Mouse (Mus musculus): ENCODE results near the gene Cwh43.
A peak's percentile ranks its signal among the peaks of the same experiment; 100 is the strongest.

Cwh43 gene

GRCm38 (mm10) chr5:73405981-73406722 is at the start of gene Cwh43:
TSS of gene Cwh43 (plus strand) at chr5:73406075.
- peak; percentile 70 for ATAC-seq (ENCODE audit: low TSS enrichment)

GRCm38 (mm10) chr5:73359134-73359751 is 46.6 kb upstream of the Cwh43 start:
- peak; percentile 22 for ATAC-seq (ENCODE audit: low TSS enrichment)

GRCm38 (mm10) chr5:73359752-73360141 is 46.1 kb upstream of the Cwh43 start:
- peak; percentile 87 for ATAC-seq (ENCODE audit: low TSS enrichment)

- ATAC-seq (ENCODE audit: low TSS enrichment), result no peak
Measured at GRCm38 (mm10) chr5:73360240-73360639, 45.6 kb upstream of the Cwh43 start.

DNA sequence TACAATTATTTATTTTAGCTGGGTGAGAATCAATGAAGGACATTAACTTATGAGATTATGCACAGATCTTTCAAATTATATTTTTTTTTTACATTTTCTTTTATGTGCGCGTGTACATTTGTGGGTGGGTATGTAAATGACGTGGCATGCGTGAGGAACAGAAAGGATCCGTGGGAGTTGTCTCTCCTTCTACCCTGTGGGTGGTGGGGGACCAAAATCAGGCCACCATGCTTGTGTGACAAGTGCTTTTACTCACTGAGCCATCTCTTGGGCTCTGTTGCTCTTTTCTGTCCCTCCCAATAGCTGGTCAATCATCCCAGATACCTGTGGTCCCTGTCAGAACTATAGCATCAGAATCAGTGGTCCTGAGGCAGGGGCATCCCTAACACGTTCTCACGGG is 43.5 kb upstream of the Cwh43 start:
- peak; percentile 57 for ATAC-seq (ENCODE audit: low TSS enrichment)

DNA sequence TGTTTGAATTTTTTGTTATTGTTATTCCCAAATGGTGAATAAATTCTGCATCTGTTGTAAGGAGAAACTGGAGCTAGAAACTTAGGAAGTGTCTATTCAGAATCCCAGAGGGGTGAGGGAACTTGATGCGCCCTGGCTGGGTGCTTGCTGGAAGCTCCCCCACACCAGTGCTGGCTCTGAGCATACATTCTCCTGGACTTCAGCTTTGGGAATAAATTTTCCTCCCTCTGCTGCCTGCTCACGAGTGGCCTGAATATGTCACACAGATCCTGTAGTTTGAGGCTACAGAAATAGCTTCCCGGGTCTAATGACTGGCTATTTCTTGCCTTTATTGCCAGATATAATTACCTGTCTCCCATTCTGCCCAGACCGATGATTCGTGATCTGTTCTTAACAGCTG is 43.1 kb upstream of the Cwh43 start:
- ATAC-seq (ENCODE audit: low TSS enrichment), result peak; percentile 15

DNA sequence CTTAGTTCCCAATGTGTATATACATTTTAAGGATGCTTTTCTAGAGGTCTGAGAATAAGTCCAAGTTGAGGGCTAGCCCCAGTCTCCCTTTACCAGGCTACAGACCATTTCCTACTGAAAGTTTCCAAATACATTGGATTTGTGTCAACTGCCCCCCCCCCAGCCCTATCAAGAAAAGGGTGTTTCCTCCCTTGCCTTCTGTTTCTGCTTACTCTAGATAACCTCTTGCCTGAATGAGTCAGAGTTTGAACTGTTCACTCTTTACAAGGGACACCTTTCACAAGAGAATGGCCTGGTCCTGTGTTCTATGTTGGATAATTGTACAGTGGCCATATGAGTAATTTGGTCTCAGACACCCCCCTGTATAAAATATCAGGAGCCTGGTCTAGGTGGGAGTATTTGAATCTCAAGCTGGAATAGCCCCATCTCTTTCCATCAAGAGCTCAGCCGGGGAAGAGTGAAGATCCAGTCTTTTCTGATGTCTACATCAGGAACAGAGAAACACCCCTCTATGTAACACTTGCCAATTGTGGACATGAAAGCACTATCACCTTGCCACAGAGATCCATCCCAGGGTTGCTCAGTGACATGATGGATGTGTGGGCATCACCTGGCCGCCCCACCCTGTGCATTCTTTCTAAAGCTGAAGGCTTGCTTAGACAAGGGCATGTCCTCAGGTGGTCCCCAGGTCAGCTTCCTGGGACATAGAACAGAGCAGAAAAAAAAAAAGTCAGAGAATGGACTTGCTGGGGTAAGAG is 41.6 kb upstream of the Cwh43 start:
- no peak for ATAC-seq (ENCODE audit: low TSS enrichment)

DNA sequence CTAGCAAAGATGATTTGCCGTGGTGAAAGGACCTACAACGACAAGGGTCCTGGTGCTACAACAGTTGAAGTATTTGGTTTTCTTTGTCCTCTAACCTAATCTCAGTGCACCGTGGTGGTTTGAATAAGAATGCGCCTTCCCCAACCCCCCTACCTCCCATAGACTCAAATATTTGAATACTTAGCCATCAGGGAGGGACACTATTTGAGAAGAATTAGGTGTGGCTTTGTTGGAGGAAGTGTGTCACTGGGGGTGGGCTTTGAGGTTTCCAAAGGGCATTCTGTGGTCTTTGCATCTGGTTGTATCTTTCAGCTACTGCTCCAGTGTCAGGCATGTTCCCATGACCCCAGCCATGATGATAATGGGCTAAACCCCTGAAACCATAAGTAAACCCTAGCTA is 38.0 kb upstream of the Cwh43 start:
- ATAC-seq (ENCODE audit: low TSS enrichment), result no peak

DNA sequence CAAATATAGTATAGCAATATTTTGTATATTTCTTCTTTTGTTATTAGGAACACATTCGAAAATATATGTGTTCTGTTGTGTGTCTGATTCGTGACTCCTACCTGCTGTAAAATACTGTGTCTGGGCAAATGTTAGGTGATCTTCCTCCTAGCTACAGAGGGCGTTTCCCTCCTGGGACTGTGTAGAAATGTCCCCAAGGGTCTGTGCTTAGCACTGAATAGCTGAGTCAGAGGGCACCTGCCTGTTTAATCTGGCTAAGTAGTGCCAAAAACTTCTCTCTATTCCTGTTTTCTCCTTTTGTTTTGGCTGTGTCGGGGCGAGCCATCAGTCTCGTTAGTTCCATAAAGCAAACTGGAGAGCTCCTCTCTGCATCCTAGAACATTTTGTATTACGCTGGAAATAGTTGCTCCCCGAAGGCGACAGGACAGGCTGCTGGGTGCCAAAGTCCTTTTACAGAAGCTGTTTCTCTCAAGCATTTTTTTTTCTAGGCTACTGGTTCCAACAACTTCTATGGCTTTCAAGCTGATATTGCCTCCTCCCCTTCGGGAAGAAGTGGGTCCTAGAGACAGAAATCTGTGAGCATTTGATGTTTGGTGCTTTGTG is 36.9 kb upstream of the Cwh43 start:
- peak; percentile 72 for ATAC-seq (ENCODE audit: low TSS enrichment)

DNA sequence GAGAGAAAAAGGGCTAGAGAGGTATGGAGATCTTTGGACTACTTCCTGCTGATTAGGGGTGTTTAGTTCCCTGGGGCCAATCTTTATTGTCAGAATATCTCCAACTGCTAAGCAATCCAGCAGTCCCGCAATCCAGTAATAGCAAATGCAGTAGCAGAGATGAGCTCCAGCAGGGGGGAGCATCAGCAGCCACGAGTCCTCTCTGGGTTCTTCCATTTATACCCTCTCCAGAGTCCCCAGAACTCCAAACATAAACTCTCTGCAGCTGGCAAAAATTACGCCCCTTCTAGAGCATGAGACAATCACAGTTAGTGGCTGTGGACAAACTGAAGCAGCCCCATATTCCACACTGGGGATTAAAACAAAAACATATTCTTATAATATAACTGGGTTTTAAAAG is 36.1 kb upstream of the Cwh43 start:
- peak; percentile 45 for ATAC-seq (ENCODE audit: low TSS enrichment)

GRCm38 (mm10) chr5:73372601-73373000 is 33.3 kb upstream of the Cwh43 start:
- no peak for ATAC-seq (ENCODE audit: low TSS enrichment)

DNA sequence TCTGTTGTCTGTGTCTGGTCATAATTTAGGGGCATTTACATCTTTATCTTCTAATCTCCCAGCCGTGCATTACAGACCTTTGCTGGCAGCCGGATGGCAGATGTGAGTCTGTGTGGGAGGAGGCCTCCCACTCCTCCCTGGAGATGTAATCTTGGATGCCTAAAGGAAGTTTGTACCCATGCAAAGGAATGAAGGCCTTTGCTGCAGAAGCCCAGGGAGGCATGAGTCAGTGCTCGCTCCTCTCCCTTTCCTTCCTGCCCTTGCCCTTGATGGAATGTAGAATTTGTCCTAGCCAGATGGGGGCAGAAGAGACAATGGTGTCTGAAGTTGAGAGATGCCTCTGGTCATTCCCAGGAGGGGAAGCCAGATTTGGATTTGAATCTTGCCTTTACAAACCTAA is 32.7 kb upstream of the Cwh43 start:
- ATAC-seq (ENCODE audit: low TSS enrichment), result peak; percentile 18; the same call in 1 of the 2 replicates

DNA sequence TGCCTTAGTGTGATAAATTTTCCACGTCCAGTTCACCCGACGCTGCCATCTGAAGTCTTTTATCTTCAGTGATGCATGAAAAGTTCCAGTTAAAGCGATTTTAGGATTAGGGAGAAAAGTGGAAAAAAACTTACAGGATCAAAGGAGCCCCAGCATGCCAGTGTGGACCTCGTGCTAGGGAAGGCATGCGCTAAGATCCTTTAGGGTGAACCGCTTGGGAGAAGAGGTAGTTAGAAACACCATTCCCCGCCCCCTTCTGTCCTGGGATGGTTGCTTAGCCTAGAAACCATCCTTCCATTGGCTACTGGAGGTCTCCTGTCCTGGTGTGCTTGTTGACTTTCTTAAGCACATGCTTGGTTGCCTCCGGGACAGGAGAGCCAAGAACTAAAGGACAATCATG is 29.8 kb upstream of the Cwh43 start:
- ATAC-seq (ENCODE audit: low TSS enrichment), result no peak

DNA sequence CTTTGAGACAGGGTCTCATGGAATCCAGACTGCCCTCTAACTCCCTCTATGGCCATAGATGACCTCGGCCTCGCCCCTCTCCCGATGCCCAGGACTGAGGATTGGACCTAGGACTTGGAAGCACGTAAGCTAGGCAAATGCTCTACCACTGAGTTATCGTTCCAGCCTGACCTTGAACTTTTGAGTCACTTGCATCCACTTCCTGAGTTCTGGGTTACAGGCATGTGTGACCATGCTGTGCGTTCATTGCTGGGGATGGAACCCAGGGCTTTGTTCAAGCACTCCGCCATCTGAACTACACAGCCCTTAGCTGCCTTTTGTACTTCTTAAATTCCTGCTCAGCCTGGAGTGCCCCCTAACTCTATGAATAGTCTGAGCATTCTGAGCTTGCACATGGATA is 29.4 kb upstream of the Cwh43 start:
- ATAC-seq (ENCODE audit: low TSS enrichment), result no peak

DNA sequence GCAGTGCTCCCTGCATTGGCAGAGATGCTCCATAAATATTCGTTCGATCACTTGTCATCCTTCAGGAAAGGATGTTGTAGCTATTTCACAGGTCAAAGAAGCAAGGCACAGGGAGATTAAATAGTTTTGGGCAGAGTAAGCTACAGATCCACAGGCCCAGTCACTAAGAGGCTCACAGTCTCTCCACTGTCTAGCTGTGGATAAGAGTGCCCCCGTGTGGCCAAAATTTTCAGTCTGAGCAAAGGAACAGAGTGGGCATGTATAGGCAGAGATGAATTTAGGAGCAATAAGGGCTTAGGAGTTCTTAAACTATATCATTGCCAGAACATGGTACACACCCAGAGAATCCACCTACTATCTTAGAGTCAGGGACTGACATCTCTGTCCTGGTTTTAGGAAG is 26.0 kb upstream of the Cwh43 start:
- peak; percentile 80 for ATAC-seq (ENCODE audit: low TSS enrichment)

- ATAC-seq (ENCODE audit: low TSS enrichment), result peak; percentile 36
Measured at GRCm38 (mm10) chr5:73380829-73381228, 25.0 kb upstream of the Cwh43 start.

DNA sequence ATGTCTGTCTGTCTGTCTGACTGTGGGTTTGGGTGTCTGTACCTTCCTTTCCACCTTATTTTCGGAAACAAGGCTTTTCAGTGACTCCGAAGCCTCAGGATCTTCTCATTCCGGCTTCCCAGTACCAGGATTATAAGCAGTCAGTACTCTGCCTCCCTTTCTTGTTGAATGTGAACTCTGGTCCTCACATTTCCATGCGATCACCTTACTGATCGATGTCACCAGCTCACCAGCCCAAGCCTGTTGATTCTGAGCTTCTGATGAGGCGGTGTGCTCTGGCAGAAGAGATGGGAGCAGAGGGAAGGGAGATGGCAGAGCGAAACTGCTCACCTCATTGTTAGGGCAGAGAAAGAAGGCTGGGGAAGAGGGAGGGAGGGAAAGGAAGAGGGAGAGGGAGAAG is 24.4 kb upstream of the Cwh43 start:
- ATAC-seq (ENCODE audit: low TSS enrichment), result no peak

DNA sequence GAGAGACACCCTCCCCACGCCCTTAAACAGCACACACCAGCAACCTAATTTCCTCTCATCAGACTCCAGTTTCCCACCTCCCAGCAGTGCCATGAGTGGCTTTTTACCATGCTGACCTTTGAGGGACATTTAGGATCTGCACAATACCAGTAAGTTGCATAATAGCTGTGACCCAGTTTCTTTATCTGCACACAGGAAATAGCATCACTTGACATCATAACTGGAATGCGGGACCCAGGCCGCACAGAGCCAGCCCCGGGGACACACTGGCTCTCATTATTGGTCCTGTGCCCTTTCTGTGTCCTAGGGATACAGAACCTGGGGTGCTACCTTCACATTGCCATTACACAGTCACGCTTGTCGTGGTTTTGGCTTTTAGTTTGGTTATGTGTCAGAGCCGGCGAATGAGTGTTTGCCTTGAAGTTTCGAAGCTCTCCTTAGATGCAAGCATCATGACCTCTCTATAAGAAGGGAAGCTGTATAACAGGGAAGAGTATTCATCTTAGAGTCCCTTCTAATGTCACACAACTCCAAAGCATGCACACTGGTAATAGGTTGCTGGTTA is 23.8 kb upstream of the Cwh43 start:
- ATAC-seq (ENCODE audit: low TSS enrichment), result no peak

DNA sequence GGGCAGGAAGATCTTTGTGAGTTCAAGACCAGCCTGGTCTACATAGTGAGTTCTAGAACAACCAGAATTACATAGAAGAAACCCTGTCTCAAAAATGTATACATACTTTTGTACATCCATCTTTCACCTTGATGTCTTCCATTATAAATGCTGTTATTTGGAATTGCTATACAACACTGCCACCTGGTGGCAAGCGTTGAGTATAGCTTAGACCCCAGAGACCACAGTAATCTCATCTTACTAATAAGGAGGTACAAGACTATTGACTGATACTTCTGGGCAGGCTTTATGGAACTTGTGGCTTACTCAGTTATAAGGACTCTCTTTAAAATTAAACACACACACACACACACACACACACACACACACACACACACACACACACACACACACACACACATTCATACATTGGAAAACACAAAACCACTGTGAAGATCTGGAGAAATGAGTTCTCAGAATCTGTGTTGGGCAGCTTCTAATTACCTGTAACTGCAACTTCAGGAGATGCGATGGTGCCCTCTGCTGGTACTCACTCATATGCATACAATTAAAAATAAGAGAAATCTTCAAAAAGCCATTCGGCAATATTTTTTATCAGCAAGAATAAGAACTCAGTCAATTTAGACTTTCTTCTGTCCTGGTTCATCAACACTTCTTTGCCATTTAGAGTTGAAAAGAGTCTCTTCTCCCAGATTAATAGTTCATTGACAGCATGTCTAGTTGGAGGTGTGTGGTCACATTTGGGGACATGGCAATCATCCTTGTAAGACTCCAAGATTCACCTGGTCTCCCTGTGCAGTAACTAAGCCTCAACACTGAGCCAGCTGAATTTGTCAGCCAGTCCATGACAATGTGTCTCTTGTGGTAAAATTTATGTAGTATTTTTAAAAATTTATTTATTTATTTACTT is 22.9 kb upstream of the Cwh43 start:
- ATAC-seq (ENCODE audit: low TSS enrichment), result no peak

GRCm38 (mm10) chr5:73383647-73383970 is 22.3 kb upstream of the Cwh43 start:
- ATAC-seq (ENCODE audit: low TSS enrichment), result no peak

DNA sequence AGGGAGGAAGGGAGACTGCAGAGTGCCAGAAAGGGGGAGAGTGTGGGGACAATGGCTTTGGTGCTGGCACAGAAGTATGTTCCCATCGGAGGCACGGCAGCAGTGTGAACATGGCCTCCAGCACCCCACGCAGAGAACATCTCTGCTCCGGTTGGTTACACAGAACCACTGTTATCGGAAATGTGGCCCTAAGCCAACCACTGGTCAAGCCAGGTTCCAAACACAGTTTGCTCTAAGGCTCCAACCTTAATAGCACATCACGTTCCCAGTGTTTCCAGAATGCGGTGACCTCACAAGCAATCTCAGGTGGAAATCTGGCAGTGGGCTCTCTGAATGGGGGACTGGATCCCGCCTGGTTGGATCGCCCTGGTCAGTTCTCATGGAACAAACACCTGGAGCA is 12.8 kb upstream of the Cwh43 start:
- ATAC-seq (ENCODE audit: low TSS enrichment), result no peak

All from frontal cortex, adult (tissue).